In the genomic region with DNA sequence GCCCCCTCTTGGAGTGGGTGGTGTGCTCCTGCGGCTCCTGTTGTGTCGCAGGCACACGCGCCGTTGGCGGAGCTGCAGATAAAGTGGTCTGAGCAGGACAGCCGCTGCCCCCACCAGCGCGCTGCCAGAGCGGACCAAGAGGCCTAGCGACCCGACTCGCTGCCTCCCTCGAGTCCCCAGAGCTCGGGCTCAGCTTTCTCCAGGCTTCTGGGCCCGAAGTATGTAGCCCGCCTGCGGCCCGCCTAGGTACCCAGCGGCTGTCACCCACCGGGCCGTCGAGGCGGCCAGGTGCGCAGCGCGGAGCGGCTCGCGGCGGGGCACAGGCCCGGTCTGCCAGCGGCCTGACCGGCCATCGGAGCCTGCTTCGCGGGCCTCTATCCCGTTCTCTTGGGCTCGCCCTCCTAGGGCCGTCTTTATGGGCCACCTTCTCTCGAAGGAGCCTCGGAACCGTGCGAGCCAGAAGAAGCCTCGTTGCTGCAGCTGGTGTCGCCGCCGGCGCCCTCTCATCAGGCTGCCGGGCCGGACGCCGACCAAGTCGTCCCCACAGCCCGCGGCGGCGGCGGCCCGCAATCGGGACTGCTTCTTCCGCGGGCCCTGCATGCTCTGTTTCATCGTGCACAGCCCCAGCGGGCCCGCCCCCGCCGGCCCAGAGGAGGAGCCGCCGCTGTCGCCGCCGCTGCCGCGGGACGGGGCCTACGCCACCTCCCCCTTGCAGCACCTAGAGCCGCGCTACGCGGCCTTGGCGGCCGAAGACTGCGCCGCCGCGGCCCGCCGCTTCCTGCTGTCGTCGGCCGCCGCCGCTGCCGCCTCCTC, we compare ENCODE assay signal across 9 mouse cellular contexts. TPM values are rescaled to one million over a fixed set of nuclear protein-coding genes. Genes with fewer than 3 reads are reported as not detected.
A peak's percentile ranks its signal among the peaks of the same experiment; 100 is the strongest.
DNase-seq lines count a peak whose midpoint lies in the region; ATAC-seq and TF ChIP-seq lines count a peak whose summit lies in the region.
"Had no signal": no experiment of that assay in that cellular context is flagged by ENCODE, and none has a peak within 500 bp of the region (broad histone marks: within the 10 kb centered on the region; RNA-seq: fewer than 3 reads in every experiment).

A gene (plus strand): TSS at position 40 of the 813 bp plus-strand sequence.

- peak within 1 kb of the TSS; percentile 69 for H3K4me3 ChIP-seq in embryonic fibroblast, embryonic 13.5 days (ENCODE audit: insufficient read depth, low read length)
- peak within 1 kb of the TSS; percentile 44 for H3K4me3 ChIP-seq in heart, embryonic 11.5 days (ENCODE audit: low read depth, low read length)
- H3K4me3 ChIP-seq in kidney, embryonic 14.5 days (ENCODE audit: low read length): peak within 1 kb of the TSS; percentile 51
- H3K4me3 ChIP-seq in limb, embryonic 15.5 days: peak within 1 kb of the TSS; percentile 57
- H3K4me3 ChIP-seq in midbrain, embryonic 16.5 days (ENCODE audit: low read depth, low read length): peak within 1 kb of the TSS; percentile 61

- H3K36me3 ChIP-seq in heart, embryonic 11.5 days (ENCODE audit: control insufficient read depth, insufficient read depth, low read length): no peaks in the 10 kb centered on the region
- no peaks in the 10 kb centered on the region for H3K36me3 ChIP-seq in kidney, embryonic 14.5 days (ENCODE audit: control insufficient read depth, insufficient read depth, low read length)
- no peaks in the 10 kb centered on the region for H3K36me3 ChIP-seq in limb, embryonic 15.5 days
- H3K36me3 ChIP-seq in midbrain, embryonic 16.5 days (ENCODE audit: control insufficient read depth, insufficient read depth, low read length): no peaks in the 10 kb centered on the region

- peak; percentile 53 for DNase-seq in layer of hippocampus, adult 11-12 months (ENCODE audit: low spot score)
- DNase-seq in layer of hippocampus, adult 9-10 months (ENCODE audit: low spot score): no peak
- peak; percentile 47 to 59 for DNase-seq in spleen, postnatal 36 days (ENCODE audit: low spot score in 2 of 2)

- H3K27me3 ChIP-seq in heart, embryonic 11.5 days (ENCODE audit: control insufficient read depth, insufficient read depth, low read length): 0 out of 2 replicates have a peak, but pooled peaks cover 4% of the 10 kb centered on the region
- H3K27me3 ChIP-seq in kidney, embryonic 14.5 days (ENCODE audit: control insufficient read depth, insufficient read depth, low read length): no peaks in the 10 kb centered on the region
- H3K27me3 ChIP-seq in limb, embryonic 15.5 days: no peaks in the 10 kb centered on the region
- no peaks in the 10 kb centered on the region for H3K27me3 ChIP-seq in midbrain, embryonic 16.5 days (ENCODE audit: control insufficient read depth, insufficient read depth, low read depth, low read length)
- H3K27me3 ChIP-seq: CH12.LX had no signal

- no peak for TF ChIP-seq CTCF in embryonic fibroblast, embryonic 13.5 days (IDR thresholded peaks at IDR 0.05; ENCODE audit: borderline replicate concordance, insufficient read depth, low read length)

- no peaks in the 10 kb centered on the region for H3K4me1 ChIP-seq in embryonic fibroblast, embryonic 13.5 days (ENCODE audit: control insufficient read depth, insufficient read depth, low read length)
- H3K4me1 ChIP-seq in heart, embryonic 11.5 days (ENCODE audit: control insufficient read depth, insufficient read depth, low read length): no peaks in the 10 kb centered on the region
- H3K4me1 ChIP-seq in kidney, embryonic 14.5 days (ENCODE audit: control insufficient read depth, insufficient read depth, low read length): no peaks in the 10 kb centered on the region
- H3K4me1 ChIP-seq in limb, embryonic 15.5 days: no peaks in the 10 kb centered on the region; the same call in 1 of the 2 replicates
- H3K4me1 ChIP-seq in midbrain, embryonic 16.5 days (ENCODE audit: control insufficient read depth, insufficient read depth, low read length): peaks cover 7% of the 10 kb centered on the region

- H3K9me3 ChIP-seq in heart, embryonic 11.5 days (replicated peaks; ENCODE audit: control insufficient read depth, low read length): no peaks in the 10 kb centered on the region
- no peaks in the 10 kb centered on the region for H3K9me3 ChIP-seq in kidney, embryonic 14.5 days (ENCODE audit: control insufficient read depth, low read length)
- no peaks in the 10 kb centered on the region for H3K9me3 ChIP-seq in limb, embryonic 15.5 days
- H3K9me3 ChIP-seq in midbrain, embryonic 16.5 days (replicated peaks; ENCODE audit: control insufficient read depth, low read length, poor library complexity, severe bottlenecking): no peaks in the 10 kb centered on the region

- peak within 1 kb of the TSS; percentile 74 for H3K4me2 ChIP-seq in heart, embryonic 11.5 days
- H3K4me2 ChIP-seq in kidney, embryonic 14.5 days (replicated peaks; ENCODE audit: low read depth, low read length): peak within 1 kb of the TSS; percentile 56
- peak within 1 kb of the TSS; percentile 66 for H3K4me2 ChIP-seq in limb, embryonic 15.5 days
- peak within 1 kb of the TSS; percentile 66 for H3K4me2 ChIP-seq in midbrain, embryonic 16.5 days (ENCODE audit: low read length)

- peak; percentile 59 for TF ChIP-seq POLR2A in embryonic fibroblast, embryonic 13.5 days (IDR thresholded peaks at IDR 0.05; ENCODE audit: low read depth, low read length)

- ATAC-seq in heart, embryonic 11.5 days (replicated peaks; ENCODE audit: insufficient number of reproducible peaks, low FRiP score, low TSS enrichment): peak; percentile 80
- peak; percentile 94 for ATAC-seq in kidney, embryonic 14.5 days (ENCODE audit: low FRiP score, low TSS enrichment)
- ATAC-seq in limb, embryonic 15.5 days (ENCODE audit: insufficient number of reproducible peaks, low FRiP score, low TSS enrichment, low read depth): peak; percentile 86
- peak; percentile 92 for ATAC-seq in midbrain, embryonic 16.5 days

- peak within 1 kb of the TSS; percentile 65 for H3K27ac ChIP-seq in embryonic fibroblast, embryonic 13.5 days (ENCODE audit: insufficient read depth, low read length)
- H3K27ac ChIP-seq in heart, embryonic 11.5 days (ENCODE audit: low read depth, low read length): peak within 1 kb of the TSS; percentile 50
- H3K27ac ChIP-seq in kidney, embryonic 14.5 days (ENCODE audit: low read depth, low read length): peak within 1 kb of the TSS; percentile 71
- peak within 1 kb of the TSS; percentile 85 for H3K27ac ChIP-seq in limb, embryonic 15.5 days
- H3K27ac ChIP-seq in midbrain, embryonic 16.5 days (ENCODE audit: low read length): peak within 1 kb of the TSS; percentile 90

- peak within 1 kb of the TSS; percentile 63 for H3K9ac ChIP-seq in heart, embryonic 11.5 days (ENCODE audit: low read depth, low read length)
- peak within 1 kb of the TSS; percentile 74 for H3K9ac ChIP-seq in kidney, embryonic 14.5 days (ENCODE audit: low read depth, low read length)
- H3K9ac ChIP-seq in limb, embryonic 15.5 days: peak within 1 kb of the TSS; percentile 63
- H3K9ac ChIP-seq in midbrain, embryonic 16.5 days (ENCODE audit: low read depth, low read length): peak within 1 kb of the TSS; percentile 85

- 15% methylated on average over 52 of the region's 95 CpGs for WGBS in heart, embryonic 11.5 days (ENCODE audit: insufficient replicate concordance)
- 32% methylated on average over 65 of the region's 95 CpGs for WGBS in kidney, embryonic 14.5 days
- 14% methylated on average over 70 of the region's 95 CpGs for WGBS in limb, embryonic 15.5 days
- WGBS in midbrain, embryonic 16.5 days: 23% methylated on average over 40 of the region's 95 CpGs

RNA-seq across cellular contexts. Expression of the gene that starts here (rescaled TPM):
- 2.7 and 4.3 TPM in 2 replicates for polyA plus RNA-seq in embryonic fibroblast, embryonic 13.5 days (2011; ENCODE audit: insufficient read length, low read depth, missing spikeins)
- polyA plus RNA-seq in heart, embryonic 11.5 days (2014; fragmentation: Nextera tagmentation; extraction: Ambion mirVana): 2.0 and 2.2 TPM in 2 replicates
- 4.1 and 5.6 TPM in 2 replicates for polyA plus RNA-seq in kidney, embryonic 14.5 days (2014; fragmentation: Nextera tagmentation; extraction: Ambion mirVana)
- polyA plus RNA-seq in limb, embryonic 15.5 days (2015; fragmentation: Nextera tagmentation; extraction: Ambion mirVana): 3.2 and 4.4 TPM in 2 replicates
- 26.9 and 27.0 TPM in 2 replicates for polyA plus RNA-seq in midbrain, embryonic 16.5 days (2015; fragmentation: Nextera tagmentation; extraction: Ambion mirVana)
